Mouse (Mus musculus) MEL (cell line): Measurements from ENCODE around the gene Stam.

Source experiments
- NRF1 ChIP-seq: IDR thresholded peaks from 2 replicates; pipeline ENCODE4 v1.6.1; 2014; ENCODE audit warnings: low read depth, mild to moderate bottlenecking, inconsistent platforms, low read length, improper control_type of control experiment, moderate library complexity; ENCODE audit not compliant: poor library complexity, insufficient read depth, severe bottlenecking
- POLR2A ChIP-seq, 2 experiments: IDR thresholded peaks; 2 replicates each; pipeline ENCODE4 v1.6.1; 2011 to 2012; ENCODE audit warnings: low read length in 2 of 2, mild to moderate bottlenecking in 2 of 2, control low read depth in 1 of 2, improper control_type of control experiment in 1 of 2, low read depth in 1 of 2, moderate library complexity in 1 of 2; ENCODE audit not compliant: control insufficient read depth in 1 of 2, insufficient read depth in 1 of 2, poor library complexity in 1 of 2

DNA sequence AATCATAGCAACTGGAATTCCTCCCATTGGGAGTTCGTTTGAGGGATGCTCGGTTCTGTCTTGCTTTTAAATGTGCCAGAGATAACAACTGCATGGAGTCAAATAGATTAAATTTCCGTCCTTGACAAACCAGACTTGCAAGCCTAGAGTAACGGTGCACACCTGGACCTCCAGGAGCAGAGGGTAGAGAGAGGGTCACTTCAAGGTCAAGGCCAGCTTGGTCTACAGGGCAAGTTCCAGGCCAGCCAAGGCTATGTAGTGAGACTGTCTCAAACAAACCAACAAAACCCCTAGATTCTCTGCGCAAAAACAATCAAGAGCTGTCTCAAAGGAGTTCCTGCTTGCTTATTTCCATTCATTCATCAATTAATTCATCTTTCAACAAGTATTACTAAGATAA is 25.1 kb upstream of the Stam start:
- TF ChIP-seq POLR2A (IDR thresholded peaks at IDR 0.05; ENCODE audit: control insufficient read depth in 1 of 2, insufficient read depth in 1 of 2, low read depth in 1 of 2, low read length in 2 of 2, poor library complexity in 1 of 2) (no peak), NRF1 (no peak)
